Mouse (Mus musculus): ENCODE data around the gene Pttg1ip. TPM values are rescaled to one million over a fixed set of nuclear protein-coding genes. Genes with fewer than 3 reads are reported as not detected.

Pttg1ip gene
- polyA plus RNA-seq, 1 experiment from 2014 or later: 89.2 TPM

DNA sequence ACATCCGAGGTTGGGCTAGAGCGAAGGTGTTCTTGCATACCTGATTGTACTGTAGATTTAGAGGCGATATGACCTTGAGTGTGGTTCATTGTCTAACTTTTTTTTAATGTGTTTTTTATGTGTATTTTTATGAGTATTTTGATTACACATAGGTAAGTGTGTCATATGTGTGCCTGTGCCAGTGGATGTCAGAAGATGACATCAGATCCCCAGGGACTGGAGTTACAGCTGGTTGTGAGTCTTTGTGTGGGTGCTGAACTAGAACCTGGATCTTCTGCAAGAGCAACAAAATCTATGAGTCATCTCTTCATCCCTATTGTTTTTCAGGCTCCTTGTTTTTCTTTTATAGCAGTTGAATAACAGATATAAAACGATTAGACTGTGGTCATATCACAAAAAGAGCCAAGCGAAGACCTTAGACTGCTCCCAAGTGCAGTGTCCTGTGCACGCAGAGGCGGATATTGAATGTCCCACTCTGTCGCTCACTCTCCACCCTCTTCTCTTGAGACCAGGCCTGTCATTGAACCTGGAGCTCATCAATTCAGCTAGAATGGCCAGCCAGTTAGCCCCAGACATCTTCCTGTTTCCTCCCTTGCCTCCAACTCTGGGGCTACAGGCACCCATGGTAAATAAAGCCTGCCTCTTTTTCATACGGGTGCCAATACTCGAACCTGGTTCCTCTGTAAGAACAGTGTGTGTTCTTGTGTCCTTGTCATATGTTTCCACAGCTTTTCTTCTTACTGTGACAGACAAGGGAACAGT lies 42.3 kb downstream of the Pttg1ip start:
- H3K36me3 ChIP-seq (replicated peaks; ENCODE audit: control insufficient read depth, insufficient read depth, low read depth, low read length): no peaks in the 10 kb centered on the region
- no peak overlapping the region for H3K4me3 ChIP-seq (ENCODE audit: low read depth, low read length)
- WGBS: 93% methylated on average over 10 of the region's 10 CpGs
- no peak for ATAC-seq (replicated peaks; ENCODE audit: insufficient number of reproducible peaks, low FRiP score, low TSS enrichment, low read depth)
- H3K9ac ChIP-seq (replicated peaks; ENCODE audit: low read length): no peak overlapping the region
- H3K4me2 ChIP-seq (ENCODE audit: low read depth, low read length): no peak overlapping the region
- H3K9me3 ChIP-seq (replicated peaks; ENCODE audit: control insufficient read depth, low read length): no peaks in the 10 kb centered on the region
- H3K27ac ChIP-seq (replicated peaks; ENCODE audit: low read depth, low read length): no peak overlapping the region
- no peak for DNase-seq (ENCODE audit: low spot score)
- H3K27me3 ChIP-seq (ENCODE audit: control insufficient read depth, insufficient read depth, low read length): no peaks in the 10 kb centered on the region
- H3K4me1 ChIP-seq (ENCODE audit: control insufficient read depth, insufficient read depth, low read length): no peaks in the 10 kb centered on the region

- DNase-seq (ENCODE audit: low spot score) (no peak), ATAC-seq (replicated peaks; ENCODE audit: insufficient number of reproducible peaks, low FRiP score, low TSS enrichment, low read depth) (no peak)
- Histone ChIP-seq H3K36me3 (replicated peaks; ENCODE audit: control insufficient read depth, insufficient read depth, low read depth, low read length) (no peaks in the 10 kb centered on the region), H3K4me3 (ENCODE audit: low read depth, low read length) (no peak overlapping the region), H3K9ac (replicated peaks; ENCODE audit: low read length) (no peak overlapping the region), H3K27ac (replicated peaks; ENCODE audit: low read depth, low read length) (no peak overlapping the region), H3K9me3 (replicated peaks; ENCODE audit: control insufficient read depth, low read length) (no peaks in the 10 kb centered on the region), H3K4me2 (ENCODE audit: low read depth, low read length) (no peak overlapping the region), H3K4me1 (ENCODE audit: control insufficient read depth, insufficient read depth, low read length) (no peaks in the 10 kb centered on the region), H3K27me3 (ENCODE audit: control insufficient read depth, insufficient read depth, low read length) (no peaks in the 10 kb centered on the region)
- 79% methylated on average over 7 of the region's 7 CpGs for WGBS
Measured at GRCm38 (mm10) chr10:77624570-77624995, 43.1 kb downstream of the Pttg1ip start.

GRCm38 (mm10) chr10:77626036-77626435 lies 44.5 kb downstream of the Pttg1ip start:
- 91% methylated on average over 7 of the region's 7 CpGs for WGBS
- Histone ChIP-seq H3K4me3 (ENCODE audit: low read depth, low read length) (no peak overlapping the region), H3K36me3 (replicated peaks; ENCODE audit: control insufficient read depth, insufficient read depth, low read depth, low read length) (no peaks in the 10 kb centered on the region), H3K27me3 (ENCODE audit: control insufficient read depth, insufficient read depth, low read length) (no peaks in the 10 kb centered on the region), H3K4me1 (ENCODE audit: control insufficient read depth, insufficient read depth, low read length) (no peaks in the 10 kb centered on the region), H3K4me2 (ENCODE audit: low read depth, low read length) (no peak overlapping the region), H3K9me3 (replicated peaks; ENCODE audit: control insufficient read depth, low read length) (no peaks in the 10 kb centered on the region), H3K9ac (replicated peaks; ENCODE audit: low read length) (no peak overlapping the region), H3K27ac (replicated peaks; ENCODE audit: low read depth, low read length) (no peak overlapping the region)
- DNase-seq (ENCODE audit: low spot score): no peak
- no peak for ATAC-seq (replicated peaks; ENCODE audit: insufficient number of reproducible peaks, low FRiP score, low TSS enrichment, low read depth)

DNA sequence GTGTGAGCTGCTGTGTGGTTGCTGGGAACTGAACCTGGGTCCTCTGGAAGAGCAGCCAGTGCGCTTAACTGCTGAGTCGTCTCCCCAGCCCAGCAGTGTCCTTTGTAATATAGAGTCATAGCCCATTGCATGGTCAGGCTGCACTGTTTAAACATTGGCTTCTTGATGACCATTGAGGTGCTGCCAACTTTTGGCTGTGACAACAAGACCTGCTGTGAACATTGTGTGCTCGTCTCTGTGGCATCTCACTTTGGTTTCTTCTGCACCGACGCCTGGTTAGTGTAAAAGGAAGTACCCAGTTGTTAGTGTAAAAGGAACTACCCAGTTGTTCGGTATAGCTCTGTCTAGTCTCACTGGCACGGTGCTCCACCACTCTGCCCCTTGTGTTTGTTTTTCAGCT lies 45.1 kb downstream of the Pttg1ip start:
- no peak overlapping the region for H3K9ac ChIP-seq (replicated peaks; ENCODE audit: low read length)
- WGBS: 80% methylated on average over 7 of the region's 7 CpGs
- no peaks in the 10 kb centered on the region for H3K27me3 ChIP-seq (ENCODE audit: control insufficient read depth, insufficient read depth, low read length)
- DNase-seq (ENCODE audit: low spot score): no peak
- H3K4me3 ChIP-seq (ENCODE audit: low read depth, low read length): no peak overlapping the region
- no peaks in the 10 kb centered on the region for H3K36me3 ChIP-seq (replicated peaks; ENCODE audit: control insufficient read depth, insufficient read depth, low read depth, low read length)
- H3K27ac ChIP-seq (replicated peaks; ENCODE audit: low read depth, low read length): no peak overlapping the region
- no peak overlapping the region for H3K4me2 ChIP-seq (ENCODE audit: low read depth, low read length)
- H3K9me3 ChIP-seq (replicated peaks; ENCODE audit: control insufficient read depth, low read length): no peaks in the 10 kb centered on the region
- no peaks in the 10 kb centered on the region for H3K4me1 ChIP-seq (ENCODE audit: control insufficient read depth, insufficient read depth, low read length)
- no peak for ATAC-seq (replicated peaks; ENCODE audit: insufficient number of reproducible peaks, low FRiP score, low TSS enrichment, low read depth)

DNA sequence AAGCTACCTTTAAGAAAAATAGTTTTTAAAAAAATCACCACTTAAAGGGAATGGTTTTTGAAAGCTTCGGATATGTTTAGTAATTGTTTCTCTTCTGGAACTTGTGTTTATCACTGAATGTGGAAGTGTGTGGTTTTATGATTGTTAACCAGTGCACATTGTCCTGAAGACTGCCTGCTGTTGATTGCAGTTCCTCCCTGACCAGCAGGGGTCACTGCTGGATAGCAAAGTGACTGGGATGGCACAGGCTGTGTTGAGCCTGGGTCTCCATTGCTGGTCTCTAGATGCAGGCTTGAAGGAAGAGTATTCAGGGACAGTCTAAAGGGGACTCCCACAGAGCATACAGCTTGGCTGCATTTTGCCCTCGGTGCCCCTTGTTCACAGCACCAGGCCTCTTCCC lies 46.0 kb downstream of the Pttg1ip start:
- peak; percentile 74; the same call in 1 of the 2 replicates for ATAC-seq (replicated peaks; ENCODE audit: insufficient number of reproducible peaks, low FRiP score, low TSS enrichment, low read depth)
- H3K36me3 ChIP-seq (replicated peaks; ENCODE audit: control insufficient read depth, insufficient read depth, low read depth, low read length): no peaks in the 10 kb centered on the region
- WGBS: 38% methylated on average over 2 of the region's 2 CpGs

DNA sequence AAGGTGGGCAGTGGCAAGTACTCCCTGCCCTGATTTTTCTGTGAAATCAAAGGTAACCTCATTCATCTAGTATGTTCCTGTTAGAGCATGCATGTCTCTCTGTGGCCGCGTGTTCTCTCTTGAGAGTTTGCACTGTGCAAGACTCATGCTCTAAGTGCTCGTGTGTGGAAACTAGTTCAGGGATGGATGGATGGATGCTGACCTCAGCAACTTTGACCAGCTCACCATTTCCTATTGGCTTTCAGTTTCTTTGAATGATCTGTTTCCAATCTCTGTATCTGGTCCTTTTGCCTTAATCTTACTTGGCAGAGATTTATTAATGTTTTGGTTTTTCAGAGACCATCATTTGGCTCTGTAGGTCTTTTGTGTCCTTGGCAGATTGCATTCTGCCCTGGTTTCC lies 47.6 kb downstream of the Pttg1ip start:
- H3K4me3 ChIP-seq (ENCODE audit: low read depth, low read length): no peak overlapping the region
- no peak for ATAC-seq (replicated peaks; ENCODE audit: insufficient number of reproducible peaks, low FRiP score, low TSS enrichment, low read depth)
- no peaks in the 10 kb centered on the region for H3K4me1 ChIP-seq (ENCODE audit: control insufficient read depth, insufficient read depth, low read length)
- H3K4me2 ChIP-seq (ENCODE audit: low read depth, low read length): no peak overlapping the region
- H3K9ac ChIP-seq (replicated peaks; ENCODE audit: low read length): no peak overlapping the region
- no peak overlapping the region for H3K27ac ChIP-seq (replicated peaks; ENCODE audit: low read depth, low read length)
- WGBS: 75% methylated on average over 3 of the region's 3 CpGs
- DNase-seq (ENCODE audit: low spot score): no peak
- H3K27me3 ChIP-seq (ENCODE audit: control insufficient read depth, insufficient read depth, low read length): no peaks in the 10 kb centered on the region
- peaks cover 5% of the 10 kb centered on the region; the same call in 1 of the 2 replicates for H3K36me3 ChIP-seq (replicated peaks; ENCODE audit: control insufficient read depth, insufficient read depth, low read depth, low read length)
- no peaks in the 10 kb centered on the region for H3K9me3 ChIP-seq (replicated peaks; ENCODE audit: control insufficient read depth, low read length)

More for the DNA sequence above, 46.0 kb downstream of the Pttg1ip start:
- Histone ChIP-seq H3K27ac (replicated peaks; ENCODE audit: low read depth, low read length) (no peak overlapping the region), H3K9ac (replicated peaks; ENCODE audit: low read length) (no peak overlapping the region), H3K4me2 (ENCODE audit: low read depth, low read length) (no peak overlapping the region), H3K27me3 (ENCODE audit: control insufficient read depth, insufficient read depth, low read length) (no peaks in the 10 kb centered on the region), H3K4me1 (ENCODE audit: control insufficient read depth, insufficient read depth, low read length) (no peaks in the 10 kb centered on the region), H3K9me3 (replicated peaks; ENCODE audit: control insufficient read depth, low read length) (no peaks in the 10 kb centered on the region), H3K4me3 (ENCODE audit: low read depth, low read length) (no peak overlapping the region)
- peak; percentile 84 for DNase-seq (ENCODE audit: low spot score)

- 94% methylated on average over 1 of the region's 1 CpGs for WGBS
- Histone ChIP-seq H3K36me3 (replicated peaks; ENCODE audit: control insufficient read depth, insufficient read depth, low read depth, low read length) (peaks cover 5% of the 10 kb centered on the region; the same call in 1 of the 2 replicates), H3K4me3 (ENCODE audit: low read depth, low read length) (no peak overlapping the region), H3K9me3 (replicated peaks; ENCODE audit: control insufficient read depth, low read length) (no peaks in the 10 kb centered on the region), H3K9ac (replicated peaks; ENCODE audit: low read length) (no peak overlapping the region), H3K4me1 (ENCODE audit: control insufficient read depth, insufficient read depth, low read length) (no peaks in the 10 kb centered on the region), H3K4me2 (ENCODE audit: low read depth, low read length) (no peak overlapping the region), H3K27ac (replicated peaks; ENCODE audit: low read depth, low read length) (no peak overlapping the region), H3K27me3 (ENCODE audit: control insufficient read depth, insufficient read depth, low read length) (no peaks in the 10 kb centered on the region)
- DNase-seq (ENCODE audit: low spot score) (no peak), ATAC-seq (replicated peaks; ENCODE audit: insufficient number of reproducible peaks, low FRiP score, low TSS enrichment, low read depth) (no peak)
Measured at GRCm38 (mm10) chr10:77629970-77630369, 48.5 kb downstream of the Pttg1ip start.

- no peak for DNase-seq (ENCODE audit: low spot score)
- Histone ChIP-seq H3K27ac (replicated peaks; ENCODE audit: low read depth, low read length) (no peak overlapping the region), H3K4me1 (ENCODE audit: control insufficient read depth, insufficient read depth, low read length) (no peaks in the 10 kb centered on the region), H3K4me2 (ENCODE audit: low read depth, low read length) (no peak overlapping the region), H3K9ac (replicated peaks; ENCODE audit: low read length) (no peak overlapping the region), H3K27me3 (ENCODE audit: control insufficient read depth, insufficient read depth, low read length) (no peaks in the 10 kb centered on the region), H3K4me3 (ENCODE audit: low read depth, low read length) (no peak overlapping the region), H3K36me3 (replicated peaks; ENCODE audit: control insufficient read depth, insufficient read depth, low read depth, low read length) (peaks cover 5% of the 10 kb centered on the region; the same call in 1 of the 2 replicates), H3K9me3 (replicated peaks; ENCODE audit: control insufficient read depth, low read length) (no peaks in the 10 kb centered on the region)
- 84% methylated on average over 6 of the region's 6 CpGs for WGBS
- no peak for ATAC-seq (replicated peaks; ENCODE audit: insufficient number of reproducible peaks, low FRiP score, low TSS enrichment, low read depth)
Measured at GRCm38 (mm10) chr10:77634016-77634415, 52.5 kb downstream of the Pttg1ip start.

Data from embryonic facial prominence, embryonic 11.5 days (tissue).